Mouse (Mus musculus) stomach, postnatal 0 days (tissue): Measurements from ENCODE around the gene Rtkn2. TPM values are rescaled to one million over a fixed set of nuclear protein-coding genes. Genes with fewer than 3 reads are reported as not detected.

Source experiments
- ATAC-seq: fragments of 200-750 bp; cut with Nextera tagmentation; 2 replicates; pipeline ENCODE4 v1.8.0; 2017; ENCODE audit not compliant: low FRiP score, low TSS enrichment
- DNase-seq: peaks from one replicate; pipeline ENCODE4 v3.0.0-alpha.2; 2016; ENCODE audit warnings: low spot score
- H3K27ac ChIP-seq: fragments of 300-500 bp; sonication (generic); replicated peaks from 2 replicates; pipeline ENCODE4 v1.5.1; 2014; ENCODE audit warnings: mild to moderate bottlenecking, control low read depth
- H3K27me3 ChIP-seq: fragments of 300-500 bp; sonication (generic); 2 replicates; pipeline ENCODE4 v1.6.1; 2014; ENCODE audit warnings: low read length; ENCODE audit not compliant: control insufficient read depth, insufficient read depth
- H3K36me3 ChIP-seq: fragments of 300-500 bp; sonication (generic); 2 replicates; pipeline ENCODE4 v1.6.1; 2014; ENCODE audit warnings: low read length, mixed read lengths; ENCODE audit not compliant: control insufficient read depth, insufficient read depth
- H3K4me1 ChIP-seq: fragments of 300-500 bp; sonication (generic); replicated peaks from 2 replicates; pipeline ENCODE4 v1.6.1; 2014; ENCODE audit warnings: antibody characterized with exemption; ENCODE audit not compliant: control insufficient read depth, insufficient read depth
- H3K4me2 ChIP-seq: fragments of 300-500 bp; sonication (generic); replicated peaks from 2 replicates; pipeline ENCODE4 v1.6.1; 2014; ENCODE audit warnings: low read depth, mild to moderate bottlenecking, control low read depth, moderate library complexity
- H3K4me3 ChIP-seq: fragments of 300-500 bp; sonication (generic); 2 replicates; pipeline ENCODE4 v1.5.1; 2014; ENCODE audit warnings: low read depth, low read length, control low read depth
- H3K9ac ChIP-seq: fragments of 300-500 bp; sonication (generic); 2 replicates; pipeline ENCODE4 v1.6.1; 2014; ENCODE audit warnings: mild to moderate bottlenecking, low read length, control low read depth, mixed read lengths
- H3K9me3 ChIP-seq: fragments of 300-500 bp; sonication (generic); 2 replicates; pipeline ENCODE4 v1.6.1; 2016; ENCODE audit warnings: low read length; ENCODE audit not compliant: control insufficient read depth
- CTCF ChIP-seq: IDR thresholded peaks from 2 replicates; pipeline ENCODE4 v1.5.1; 2016; ENCODE audit warnings: antibody characterized with exemption, low read depth, mild to moderate bottlenecking, moderate library complexity
- EP300 ChIP-seq: optimal IDR thresholded peaks from 2 replicates; pipeline ENCODE3; 2016; ENCODE audit warnings: antibody characterized with exemption
- WGBS: fragments of 180-500 bp; shearing (Covaris S2); extraction: QIAGEN DNeasy Blood & Tissue Kit; methylation state at CpG from one replicate; pipeline ENCODE4 v1.1.7; 2014; 5-methylcytosine and 5-hydroxymethylcytosine counted together
- polyA plus RNA-seq: library from polyadenylated mRNA; unstranded; fragments of >200 nt; fragmentation: Nextera tagmentation; extraction: Ambion mirVana; gene quantifications from 2 replicates; pipeline ENCODE4 v1.2.1, GENCODE M21; 2015

The Rtkn2 gene
- 1.6 and 1.8 TPM in 2 replicates for polyA plus RNA-seq

DNA sequence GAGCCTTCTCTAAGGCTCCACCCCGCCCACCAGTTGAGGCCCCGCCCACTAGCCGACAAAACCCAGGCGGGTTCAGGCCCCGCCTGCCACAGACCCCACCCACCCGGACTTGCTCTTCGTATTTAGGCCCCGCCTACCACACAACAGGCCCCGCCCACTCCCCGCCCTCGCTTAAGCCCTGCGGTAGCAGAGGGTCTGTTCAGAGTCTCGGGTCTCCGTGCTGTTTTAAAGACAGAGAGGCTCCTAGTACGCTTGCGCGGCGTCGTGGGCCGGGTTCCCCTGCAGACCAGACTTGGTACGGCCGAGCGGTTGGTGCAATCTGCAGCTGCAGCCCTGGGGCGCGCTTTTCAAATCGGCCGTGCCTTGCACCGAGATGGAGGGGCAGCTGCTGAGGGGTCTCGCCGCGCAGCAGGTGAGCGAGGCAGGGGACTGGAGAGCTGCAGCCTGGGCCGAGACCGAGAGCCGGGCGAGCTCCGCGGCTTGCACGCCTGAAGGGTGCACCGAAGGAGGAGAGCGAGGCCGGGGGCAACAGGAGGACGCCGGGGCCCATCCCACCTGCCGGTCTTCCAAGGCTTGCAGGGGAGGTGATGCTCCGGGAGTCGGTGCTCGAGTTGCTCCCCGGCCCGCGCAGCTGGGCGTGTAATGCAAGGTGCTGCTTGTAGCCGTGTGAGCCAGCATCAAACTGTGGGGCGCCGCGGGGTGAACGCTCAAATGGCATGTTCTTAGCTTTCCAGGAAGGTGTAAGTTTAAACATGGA lies at the start of gene Rtkn2:
Gene Rtkn2 (plus strand): TSS at position 170 of the 757 bp plus-strand sequence.
- Histone ChIP-seq H3K36me3 (no peaks in the 10 kb centered on the region), H3K4me2 (peak within 1 kb of the TSS; percentile 99), H3K4me1 (no peaks in the 10 kb centered on the region), H3K9ac (peak within 1 kb of the TSS; percentile 53), H3K27ac (no peak within 1 kb of the TSS), H3K27me3 (no peaks in the 10 kb centered on the region), H3K9me3 (no peaks in the 10 kb centered on the region), H3K4me3 (peak within 1 kb of the TSS; percentile 69)
- under 1% methylated on average over 57 of the region's 57 CpGs for WGBS
- DNase-seq: peak; percentile 94
- ATAC-seq: peak; percentile 93
- TF ChIP-seq EP300 (no peak), CTCF (peak; percentile 42)

DNA sequence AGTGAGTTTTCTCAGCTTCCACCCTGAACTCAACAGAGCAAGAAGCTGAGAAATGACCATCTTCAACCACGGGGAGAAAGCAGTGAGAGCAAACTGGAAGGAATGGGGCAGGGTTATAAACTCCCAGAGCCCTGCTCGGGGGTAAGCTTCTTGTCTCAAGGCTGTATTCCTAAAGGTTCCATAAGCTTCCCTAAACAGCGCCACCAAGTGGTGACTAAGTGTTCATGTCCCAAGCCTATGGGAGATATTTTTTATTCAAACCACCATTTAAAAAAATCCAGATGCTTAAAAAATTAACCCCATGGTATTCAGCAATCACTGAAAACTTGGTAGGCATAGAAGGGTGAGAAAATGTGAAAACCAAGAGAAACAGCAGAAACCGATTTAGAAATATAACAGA lies 48.0 kb upstream of the Rtkn2 start:
- TF ChIP-seq CTCF: no peak; the same call in 1 of the 2 replicates
- no peak for TF ChIP-seq EP300
- 82% methylated on average over 4 of the region's 4 CpGs for WGBS

GRCm38 (mm10) chr10:67932780-67933179 lies 46.6 kb upstream of the Rtkn2 start:
- WGBS: 84% methylated on average over 11 of the region's 11 CpGs
- H3K4me3 ChIP-seq: no peak overlapping the region
- no peaks in the 10 kb centered on the region for H3K36me3 ChIP-seq
- no peaks in the 10 kb centered on the region for H3K4me1 ChIP-seq
- H3K4me2 ChIP-seq: no peak overlapping the region
- no peaks in the 10 kb centered on the region for H3K9me3 ChIP-seq
- ATAC-seq (no peak), DNase-seq (no peak)
- no peaks in the 10 kb centered on the region for H3K27me3 ChIP-seq
- TF ChIP-seq EP300: no peak
- no peak for TF ChIP-seq CTCF
- H3K27ac ChIP-seq: no peak overlapping the region
- H3K9ac ChIP-seq: no peak overlapping the region

More for the DNA sequence above, 48.0 kb upstream of the Rtkn2 start:
- no peak overlapping the region for H3K4me3 ChIP-seq
- no peaks in the 10 kb centered on the region for H3K4me1 ChIP-seq
- H3K27ac ChIP-seq: no peak overlapping the region
- DNase-seq: no peak
- H3K9ac ChIP-seq: no peak overlapping the region
- H3K9me3 ChIP-seq: no peaks in the 10 kb centered on the region
- no peaks in the 10 kb centered on the region for H3K36me3 ChIP-seq
- H3K27me3 ChIP-seq: no peaks in the 10 kb centered on the region
- no peak for ATAC-seq
- no peak overlapping the region for H3K4me2 ChIP-seq

GRCm38 (mm10) chr10:67936944-67937343 lies 42.4 kb upstream of the Rtkn2 start:
- 47% methylated on average over 4 of the region's 4 CpGs for WGBS
- TF ChIP-seq EP300 (no peak), CTCF (no peak)
- no peak for ATAC-seq
- Histone ChIP-seq H3K4me3 (no peak overlapping the region), H3K9ac (no peak overlapping the region), H3K27ac (no peak overlapping the region), H3K27me3 (no peaks in the 10 kb centered on the region), H3K4me2 (no peak overlapping the region), H3K36me3 (no peaks in the 10 kb centered on the region), H3K9me3 (no peaks in the 10 kb centered on the region), H3K4me1 (no peaks in the 10 kb centered on the region)
- DNase-seq: no peak

DNA sequence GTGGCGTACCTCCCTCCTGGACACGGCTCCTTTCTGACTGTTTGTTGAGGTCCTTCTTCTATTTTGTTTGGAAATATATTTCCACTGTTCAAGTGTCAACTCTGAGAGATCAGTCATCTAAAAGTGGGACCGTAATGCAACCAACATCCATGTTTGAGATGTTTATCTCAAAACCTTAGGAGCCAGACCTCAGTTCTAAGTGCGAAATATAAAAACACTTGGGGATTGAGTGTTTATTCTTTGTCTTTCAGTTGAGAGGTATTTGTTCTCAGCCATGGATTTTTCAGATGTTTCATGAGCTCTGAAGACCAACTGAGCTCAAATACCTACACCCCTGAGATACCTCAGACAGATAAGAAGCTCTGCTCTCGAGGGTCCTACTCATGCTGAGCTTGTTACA lies 41.6 kb upstream of the Rtkn2 start:
- no peaks in the 10 kb centered on the region for H3K9me3 ChIP-seq
- H3K36me3 ChIP-seq: no peaks in the 10 kb centered on the region
- TF ChIP-seq CTCF: no peak
- no peak for TF ChIP-seq EP300
- no peaks in the 10 kb centered on the region for H3K4me1 ChIP-seq
- no peak for ATAC-seq
- H3K4me3 ChIP-seq: no peak overlapping the region
- no peak overlapping the region for H3K27ac ChIP-seq
- no peaks in the 10 kb centered on the region for H3K27me3 ChIP-seq
- WGBS: 70% methylated on average over 5 of the region's 5 CpGs
- H3K4me2 ChIP-seq: no peak overlapping the region
- no peak overlapping the region for H3K9ac ChIP-seq
- no peak for DNase-seq

DNA sequence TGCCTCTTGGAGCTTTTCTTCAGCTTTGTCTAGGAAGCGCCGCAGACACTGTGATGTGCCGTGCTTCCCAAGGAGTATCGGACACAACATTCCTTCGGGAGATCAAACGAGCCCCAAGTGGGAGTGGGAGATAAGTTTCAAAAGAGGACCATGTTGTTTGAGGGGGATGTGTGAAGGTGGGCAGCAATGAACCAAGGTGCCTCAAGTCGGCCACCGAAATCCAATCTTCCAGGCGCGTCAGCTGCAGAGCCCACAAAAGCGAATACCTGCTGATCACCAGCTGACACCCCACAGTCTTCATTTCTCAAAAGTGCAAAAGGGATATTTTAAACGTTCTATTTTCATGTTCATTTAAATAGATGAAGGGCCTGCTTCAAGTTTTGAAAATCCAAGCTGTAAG lies 39.8 kb upstream of the Rtkn2 start:
- DNase-seq (no peak), ATAC-seq (no peak)
- Histone ChIP-seq H3K36me3 (no peaks in the 10 kb centered on the region), H3K9me3 (no peaks in the 10 kb centered on the region), H3K27me3 (no peaks in the 10 kb centered on the region), H3K9ac (no peak overlapping the region), H3K4me2 (no peak overlapping the region), H3K4me3 (no peak overlapping the region), H3K27ac (no peak overlapping the region), H3K4me1 (no peaks in the 10 kb centered on the region)
- TF ChIP-seq EP300: no peak
- no peak for TF ChIP-seq CTCF
- 69% methylated on average over 12 of the region's 12 CpGs for WGBS
